Mouse (Mus musculus) spleen, adult 12 weeks (tissue): Measurements from ENCODE around the gene Rapgef3.

Experiments
- DNase-seq: peaks from one replicate; pipeline ENCODE4 v3.0.0; 2022; ENCODE audit warnings: low spot score

Rapgef3 gene

DNA sequence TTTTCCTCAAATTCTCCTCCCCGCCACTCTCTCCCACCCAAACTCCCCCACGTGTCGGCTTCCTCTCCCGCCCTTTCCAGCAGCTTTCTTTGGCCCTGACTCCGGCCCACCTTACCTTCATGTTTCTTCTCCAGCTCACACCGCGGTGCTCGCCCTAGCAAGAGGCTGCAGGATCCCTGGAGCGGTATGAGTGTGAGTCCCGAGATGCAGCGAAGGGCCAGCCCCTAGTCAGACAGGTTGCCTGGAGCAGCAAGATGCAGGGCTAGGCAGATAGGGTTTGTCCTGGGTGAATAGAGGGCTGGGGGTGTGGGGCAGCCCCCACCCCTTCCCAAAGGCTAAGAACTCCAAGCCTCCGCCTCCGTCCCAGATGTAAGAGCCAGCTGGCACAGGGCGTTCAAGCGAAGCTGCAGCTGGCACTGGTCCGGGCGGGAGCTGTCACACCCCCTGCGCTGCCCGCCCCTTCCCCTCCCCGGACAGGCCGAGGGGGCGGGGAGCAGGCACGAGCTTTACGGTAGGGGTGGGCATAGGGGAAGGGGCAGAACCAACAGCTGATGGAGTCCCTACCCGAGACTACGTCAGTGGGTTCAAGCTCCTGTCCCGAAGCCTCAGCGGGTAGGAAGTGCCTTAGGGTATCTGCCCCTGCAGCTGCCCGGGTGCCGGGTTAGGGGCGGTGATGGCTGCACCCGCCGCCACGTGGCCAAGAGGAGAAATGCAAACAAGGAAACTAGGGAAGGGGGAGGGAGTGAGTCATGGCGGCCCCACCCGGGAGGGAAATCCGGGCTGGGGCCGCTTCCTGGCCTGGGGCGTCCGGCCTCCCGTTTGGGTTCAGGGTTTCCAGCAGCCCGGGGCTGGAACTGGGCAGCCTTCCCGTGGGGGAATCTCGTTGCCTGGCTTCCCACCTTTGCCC is at the start of gene Rapgef3:
Gene Rapgef3 (minus strand): TSS at position 693 of the 907 bp plus-strand sequence.
- peak; percentile 34 for DNase-seq

DNA sequence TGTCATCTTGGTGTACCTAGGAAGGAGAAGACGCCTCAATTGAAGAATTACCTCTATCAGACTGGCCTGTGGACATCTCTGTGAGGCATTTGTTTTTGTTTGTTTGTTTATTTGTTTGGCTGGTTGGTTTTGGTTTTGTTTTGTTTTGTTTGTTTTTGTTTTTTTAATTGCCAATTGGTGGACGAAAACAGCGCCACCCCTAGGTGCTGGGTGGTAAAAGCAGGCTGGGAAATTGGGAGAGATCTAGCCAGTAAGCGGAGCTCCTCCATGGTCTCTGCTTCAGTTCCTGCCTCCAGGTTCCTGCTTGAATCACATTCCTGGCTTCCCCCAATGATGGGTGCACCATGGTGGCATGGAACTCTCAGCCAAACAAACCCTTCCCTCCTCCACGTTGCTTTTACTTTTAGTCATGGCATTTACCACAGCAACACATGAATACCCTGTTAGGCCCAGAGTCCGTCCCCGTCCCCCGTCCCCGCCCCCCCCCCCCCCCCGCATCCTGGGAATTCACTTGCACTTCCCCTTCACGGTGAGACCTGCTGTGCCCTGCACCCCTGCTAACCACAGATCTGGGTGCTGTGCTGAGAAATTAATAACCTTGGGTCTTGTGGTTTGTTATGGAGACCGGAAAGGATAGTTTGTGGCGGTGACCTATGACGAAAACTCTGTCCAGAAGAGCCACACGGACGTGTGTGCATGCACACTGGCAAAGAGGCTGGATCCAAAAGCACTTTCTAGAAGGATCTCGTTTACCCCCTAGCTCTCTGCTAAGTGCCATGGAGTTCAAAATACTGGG is 48.6 kb upstream of the Rapgef3 start:
- DNase-seq, result no peak

DNA sequence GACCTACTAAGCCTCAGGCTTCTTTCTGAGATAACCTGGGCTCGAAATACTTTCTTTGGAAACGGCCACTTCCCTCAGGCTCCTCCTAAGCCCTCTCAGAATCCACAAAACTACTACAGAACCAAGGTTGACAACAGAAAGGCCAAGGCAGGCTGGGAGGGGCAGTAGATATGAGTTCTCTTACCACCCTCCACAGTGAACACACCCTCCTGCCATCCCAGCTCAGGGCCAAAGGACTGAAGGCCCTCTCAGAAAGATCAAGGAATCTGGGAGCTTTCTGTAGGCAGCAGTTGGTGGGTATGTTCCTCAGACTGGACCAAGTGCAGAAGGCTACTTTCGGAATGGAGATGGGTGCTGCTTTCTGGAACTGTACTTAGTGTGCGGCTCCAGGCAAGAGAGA is 47.5 kb upstream of the Rapgef3 start:
- no peak for DNase-seq

DNA sequence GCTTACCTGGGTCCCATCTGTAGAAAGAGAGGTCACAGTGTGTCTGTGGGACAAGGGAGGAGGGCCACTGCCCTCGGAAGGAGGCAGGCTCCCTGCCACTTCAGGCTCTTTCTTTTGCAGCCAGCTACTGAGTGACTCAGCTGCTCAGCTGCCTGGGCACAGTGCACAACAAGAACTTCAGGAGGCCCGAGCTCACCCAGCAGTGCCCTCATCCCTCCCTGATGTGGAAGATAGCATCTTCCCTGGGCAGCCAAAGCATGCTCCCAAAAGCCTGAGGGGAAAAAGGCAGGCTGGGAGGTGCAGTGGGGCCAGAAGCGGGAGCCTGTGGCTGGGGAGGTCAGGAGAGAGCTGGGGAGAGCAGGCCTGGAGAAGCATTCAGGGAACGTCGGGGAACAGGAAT is 46.9 kb upstream of the Rapgef3 start:
- no peak for DNase-seq

DNA sequence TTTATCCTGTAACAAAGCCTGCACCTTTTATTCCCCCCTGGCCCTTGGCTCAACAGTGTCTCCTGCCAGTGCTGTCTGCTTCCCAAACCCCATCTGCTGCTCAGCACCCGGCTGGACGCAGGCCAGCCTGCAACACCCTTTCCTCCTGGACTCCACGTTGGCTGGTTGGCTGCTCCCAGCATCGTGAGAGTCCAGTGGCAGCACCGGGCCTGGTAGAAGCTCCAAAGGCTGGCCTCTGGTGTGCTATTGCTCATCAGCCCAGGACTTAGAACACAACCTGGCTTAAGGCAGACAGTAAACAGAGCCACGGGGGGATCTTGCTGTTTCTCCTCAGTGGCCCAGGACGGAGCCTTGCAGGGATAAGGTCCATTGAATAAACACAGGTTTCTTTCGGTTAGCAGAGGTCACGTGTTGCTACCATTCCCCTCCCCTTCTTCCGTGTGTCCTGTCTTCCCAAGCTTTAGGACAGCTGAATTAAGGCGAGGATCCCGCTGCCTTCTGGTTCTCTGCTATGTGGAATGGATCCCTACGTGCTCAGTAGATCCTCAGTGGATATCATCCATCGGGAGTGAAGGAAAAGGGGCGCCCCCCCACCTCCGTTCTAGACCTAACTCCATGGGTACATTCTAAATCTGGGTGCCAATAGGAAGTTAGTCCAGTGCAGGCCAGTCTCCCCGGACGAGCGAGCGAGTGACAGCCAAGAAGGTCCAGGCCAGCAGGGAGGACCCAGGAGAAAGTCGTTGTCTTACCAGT is 45.9 kb upstream of the Rapgef3 start:
- DNase-seq, result no peak

DNA sequence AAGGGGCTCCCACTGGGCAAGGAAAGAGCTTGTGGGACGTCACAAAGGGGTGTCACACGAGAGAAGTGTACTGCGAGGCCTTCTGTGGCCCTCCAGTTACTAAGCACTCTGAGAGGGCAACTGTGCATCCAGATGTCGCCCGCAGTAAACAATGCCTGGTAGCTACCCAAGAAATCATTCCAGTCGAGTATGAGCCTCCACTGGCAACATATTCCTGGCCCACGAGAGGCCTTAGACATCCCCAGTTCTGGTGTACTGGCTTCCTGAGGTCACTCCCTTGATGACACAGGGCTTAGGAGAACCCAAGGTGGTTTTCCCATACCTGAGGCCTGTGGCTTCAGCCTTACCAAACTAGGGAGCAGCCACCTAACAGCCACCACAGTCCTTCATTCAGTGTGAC is 45.1 kb upstream of the Rapgef3 start:
- DNase-seq, result no peak

DNA sequence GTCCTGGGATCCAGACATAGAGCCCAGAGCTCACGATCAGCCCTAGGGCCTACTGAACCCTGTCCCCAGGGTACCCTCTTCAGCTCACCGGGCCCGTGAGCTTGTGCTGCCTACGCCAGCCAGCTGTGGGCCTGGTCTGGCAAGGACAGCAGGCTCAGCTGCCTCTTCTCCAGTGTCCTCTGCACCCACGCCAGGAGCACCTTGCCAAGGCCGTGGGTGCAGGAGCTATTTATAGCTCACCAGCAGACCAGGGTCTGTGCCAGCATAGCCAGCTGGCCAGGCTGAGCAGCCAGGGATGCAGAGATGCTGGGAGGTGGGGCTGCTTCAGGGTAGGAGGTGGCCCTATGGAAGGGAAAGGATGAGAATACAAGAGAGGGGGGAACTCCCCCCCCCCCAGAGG is 44.4 kb upstream of the Rapgef3 start:
- DNase-seq, result no peak

DNA sequence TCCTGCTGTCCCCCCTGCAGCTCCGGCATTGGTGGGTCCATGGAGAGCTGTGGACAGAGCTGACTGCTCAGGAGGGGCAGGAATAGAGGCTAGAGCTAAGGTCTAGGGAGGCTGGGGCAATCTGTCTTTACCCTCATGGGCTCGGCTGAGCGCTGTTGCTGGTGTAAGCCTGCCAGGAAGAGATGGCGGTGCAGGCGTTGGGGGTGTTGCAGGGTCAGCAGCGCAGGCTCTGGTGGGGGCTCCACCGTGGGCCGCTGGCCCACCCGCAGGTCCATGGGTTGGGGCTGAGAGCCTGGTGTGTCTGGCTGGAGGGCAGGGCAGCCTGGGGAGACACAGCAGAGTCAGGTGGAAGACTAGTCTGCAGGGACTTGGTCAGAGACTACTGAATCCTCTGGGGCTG is 43.5 kb upstream of the Rapgef3 start:
- no peak for DNase-seq

DNA sequence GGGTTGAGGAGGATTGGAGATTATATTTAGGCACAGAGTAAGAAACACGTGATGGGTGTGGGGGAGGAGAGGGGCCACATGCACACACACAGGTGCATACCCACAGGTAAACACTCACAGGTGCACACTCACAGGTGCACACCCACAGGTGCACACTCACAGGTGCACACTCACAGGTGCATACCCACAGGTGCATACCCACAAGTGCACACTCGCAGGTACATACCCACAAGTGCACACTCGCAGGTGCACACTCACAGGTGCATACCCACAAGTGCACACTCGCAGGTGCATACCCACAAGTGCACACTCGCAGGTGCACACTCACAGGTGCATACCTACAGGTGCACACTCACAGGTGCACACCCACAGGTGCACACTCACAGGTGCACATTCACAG is 42.6 kb upstream of the Rapgef3 start:
- no peak for DNase-seq

DNA sequence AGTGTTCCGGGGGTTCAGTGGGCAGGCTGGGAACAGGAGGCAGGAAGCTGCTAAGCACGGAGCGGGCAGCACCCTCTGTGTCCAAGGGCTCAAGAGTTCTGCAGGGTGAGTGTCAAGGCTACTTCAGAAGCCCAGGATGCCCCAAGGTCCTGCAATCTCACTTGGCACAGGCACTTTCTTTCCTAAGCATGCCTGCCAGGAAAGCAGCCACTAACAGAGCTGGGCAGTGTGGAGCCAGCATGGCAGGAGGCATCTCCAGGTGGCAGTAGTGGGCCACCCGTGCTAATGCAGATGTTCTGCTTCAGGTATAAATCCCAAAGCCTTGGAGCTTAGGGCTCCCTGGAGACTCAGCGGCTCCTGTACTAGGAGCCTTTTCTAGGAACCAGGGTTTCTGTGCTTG is 42.2 kb upstream of the Rapgef3 start:
- DNase-seq, result no peak

DNA sequence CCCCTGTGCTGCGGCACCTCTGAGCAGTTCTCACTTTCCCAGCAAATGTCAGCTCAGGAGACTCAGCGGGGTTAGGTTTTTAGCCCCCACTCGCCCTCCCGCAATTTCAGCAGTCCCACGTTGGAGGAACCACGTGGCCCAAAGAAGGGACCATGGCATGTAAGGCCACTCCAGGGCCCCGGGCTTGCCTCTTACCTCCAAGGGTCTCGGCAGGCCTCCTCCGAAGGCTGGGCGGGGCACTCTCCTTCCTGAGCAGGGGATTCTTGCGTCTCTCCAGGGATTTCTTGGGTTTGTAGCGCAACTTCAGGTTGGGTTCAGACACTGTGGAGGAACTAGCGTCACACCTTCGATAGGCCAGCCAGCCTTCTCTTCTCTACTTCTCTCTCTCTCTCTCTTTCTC is 41.4 kb upstream of the Rapgef3 start:
- DNase-seq, result no peak

DNA sequence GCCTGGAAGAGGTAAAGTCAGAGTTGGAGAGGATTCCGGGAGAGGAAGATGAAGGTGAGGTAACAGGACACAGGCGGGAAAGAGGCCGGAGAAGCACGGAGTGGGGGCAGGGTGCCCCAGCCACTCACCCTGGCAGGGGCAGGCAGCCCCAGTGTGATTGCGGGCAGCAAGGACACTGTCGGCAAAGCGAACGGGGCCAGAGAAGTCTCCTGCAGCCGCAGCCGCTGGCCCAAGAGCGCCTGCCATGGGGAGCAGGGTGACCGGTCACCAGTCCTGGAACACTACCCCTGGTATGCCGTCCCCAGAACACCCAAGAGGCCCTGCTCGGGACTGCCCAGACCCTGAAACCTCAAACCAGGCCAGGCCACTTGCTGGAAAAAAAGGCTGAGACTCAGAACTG is 40.8 kb upstream of the Rapgef3 start:
- DNase-seq, result no peak

DNA sequence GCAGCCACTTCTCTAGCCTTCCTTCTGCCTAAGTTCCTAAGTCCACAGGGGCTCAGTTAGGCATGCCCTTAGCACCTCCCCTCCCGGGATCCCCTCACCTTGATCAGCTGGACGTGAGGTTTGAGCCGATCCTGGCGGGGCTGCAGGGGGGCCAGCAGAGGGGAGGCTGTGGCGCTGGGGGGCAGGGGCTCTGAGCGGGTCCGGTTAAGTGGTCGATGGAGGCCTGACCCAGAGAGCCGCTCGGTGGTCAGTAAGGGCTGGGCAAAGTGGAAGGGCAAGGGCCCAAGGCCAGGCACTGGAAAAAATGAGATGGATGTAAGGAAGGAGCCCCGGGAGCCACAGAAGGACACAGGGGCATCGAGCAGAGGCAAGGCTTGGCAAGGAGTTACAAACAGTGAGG is 40.1 kb upstream of the Rapgef3 start:
- no peak for DNase-seq

DNA sequence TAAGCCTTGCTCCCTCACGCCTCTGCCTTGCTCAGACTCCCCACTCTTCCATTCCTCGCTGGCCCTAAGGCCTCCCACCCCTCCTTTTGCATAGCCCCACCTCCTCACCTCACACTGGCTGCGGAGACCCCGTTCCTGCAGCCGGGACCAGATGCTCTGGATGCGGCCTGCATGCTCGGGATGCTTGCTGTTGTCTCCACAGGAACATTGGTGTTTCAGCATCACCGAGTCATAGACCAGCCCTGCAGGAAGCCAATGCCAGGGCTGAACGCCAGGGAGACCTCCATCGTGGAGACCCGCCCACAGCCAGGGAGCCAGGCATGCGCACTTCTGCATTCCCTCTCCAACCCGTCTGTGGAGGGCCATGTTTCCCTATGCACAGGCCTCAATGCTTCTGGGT is 34.8 kb upstream of the Rapgef3 start:
- DNase-seq, result no peak

DNA sequence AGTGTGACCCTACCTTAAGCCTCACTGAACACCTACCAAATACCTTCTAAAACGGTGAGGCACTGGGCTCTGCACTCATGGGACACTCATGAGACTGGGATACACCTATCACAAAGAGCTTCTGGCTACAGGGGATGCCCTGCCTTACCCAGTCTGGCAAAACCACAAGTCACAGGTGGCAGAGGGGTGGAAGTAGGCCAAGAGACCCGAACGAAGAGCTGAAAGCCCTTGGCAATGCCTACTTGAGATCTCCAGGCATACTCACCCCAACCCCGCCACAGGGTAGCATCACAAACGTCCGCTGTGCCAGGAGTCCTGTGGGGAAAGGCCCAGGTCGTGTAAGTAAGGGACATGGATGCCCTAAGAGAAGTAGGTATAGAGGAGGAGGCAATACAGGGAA is 34.0 kb upstream of the Rapgef3 start:
- no peak for DNase-seq

DNA sequence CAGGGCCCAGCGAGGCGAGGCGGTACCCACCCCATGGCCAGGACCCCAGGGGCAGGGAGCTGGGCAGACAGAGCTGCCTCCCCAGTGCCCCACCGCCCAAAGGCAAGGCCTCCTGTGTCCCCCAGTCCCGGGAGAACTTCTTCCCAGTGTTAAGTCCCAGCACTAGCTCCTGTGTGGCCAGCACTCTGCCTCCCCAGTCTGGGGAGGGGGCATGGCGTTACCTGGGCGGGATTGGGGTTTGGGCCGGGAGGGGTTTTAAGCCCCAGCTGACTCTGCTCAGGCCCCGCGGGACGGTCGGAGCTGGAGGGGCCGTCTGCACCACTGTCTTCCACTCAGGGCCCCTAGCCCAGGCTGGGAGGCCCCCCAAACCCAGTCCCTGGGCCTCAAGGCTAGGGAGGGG is 33.1 kb upstream of the Rapgef3 start:
- no peak for DNase-seq

DNA sequence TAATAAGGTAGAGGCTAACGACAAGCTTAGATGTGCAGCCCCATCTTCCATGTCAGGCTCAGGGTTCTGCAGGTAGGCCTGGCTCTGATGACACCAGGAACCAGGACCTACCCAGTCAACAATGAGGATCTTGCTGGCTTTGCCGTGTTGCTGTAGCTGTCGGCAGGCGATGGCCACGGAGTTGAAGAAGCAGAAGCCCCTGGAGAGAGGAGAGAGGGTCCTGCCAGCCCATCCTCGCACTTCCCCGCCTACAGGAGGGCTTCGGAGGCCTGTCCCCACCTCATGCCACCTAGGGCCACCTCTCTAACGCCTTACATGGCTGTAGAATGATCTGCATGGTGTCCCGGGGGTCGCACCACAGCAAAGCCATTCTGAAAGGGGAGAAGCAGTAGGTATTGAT is 31.7 kb upstream of the Rapgef3 start:
- DNase-seq, result no peak

DNA sequence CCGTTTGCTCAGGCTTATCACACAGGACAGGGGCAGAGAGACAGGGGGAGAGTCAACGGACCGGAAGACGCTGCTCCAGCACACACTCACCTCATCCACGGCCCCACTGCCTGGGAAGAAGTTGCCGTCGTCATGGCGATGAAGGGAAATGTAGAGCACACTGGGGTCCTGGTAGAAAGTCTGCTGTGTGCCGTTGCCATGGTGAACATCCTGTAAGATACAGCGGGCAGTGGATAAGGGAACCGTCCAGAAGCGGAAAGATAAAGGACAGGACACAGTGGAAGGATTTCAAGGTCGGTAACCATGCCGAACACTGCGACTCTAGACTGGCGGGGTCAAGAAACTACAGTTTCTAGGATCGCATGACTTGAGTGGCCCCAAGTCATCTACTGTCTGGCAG is 30.4 kb upstream of the Rapgef3 start:
- no peak for DNase-seq

DNA sequence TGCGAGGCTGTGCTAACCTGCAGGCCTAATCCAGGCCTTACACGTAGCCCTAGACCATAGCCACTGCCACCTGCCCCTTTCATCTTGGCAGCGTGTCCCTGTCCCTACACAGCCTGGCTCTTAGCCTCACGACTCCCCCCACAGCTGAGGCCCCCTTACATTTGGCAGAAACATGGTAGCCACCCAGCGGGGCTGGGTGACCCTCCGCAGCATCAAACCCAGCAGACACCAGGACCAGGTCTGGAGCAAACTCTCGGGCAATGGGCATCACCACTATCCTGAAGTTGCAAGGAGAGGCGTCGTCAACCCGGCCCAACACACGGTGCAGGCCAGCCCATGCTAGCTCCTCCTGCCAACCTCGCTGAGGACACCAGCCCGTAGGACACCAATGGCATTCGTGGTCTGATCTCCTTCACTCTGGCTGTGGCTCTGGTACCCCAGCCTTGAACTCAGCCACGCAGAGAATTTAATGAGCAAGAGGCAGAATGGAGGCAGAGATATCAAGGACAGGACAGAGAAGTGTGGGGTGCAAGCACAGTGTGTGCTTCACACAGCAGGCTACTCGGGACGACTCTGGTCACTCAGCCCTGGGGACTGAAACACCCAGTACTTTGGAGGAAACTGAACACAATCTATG is 29.0 kb upstream of the Rapgef3 start:
- no peak for DNase-seq

DNA sequence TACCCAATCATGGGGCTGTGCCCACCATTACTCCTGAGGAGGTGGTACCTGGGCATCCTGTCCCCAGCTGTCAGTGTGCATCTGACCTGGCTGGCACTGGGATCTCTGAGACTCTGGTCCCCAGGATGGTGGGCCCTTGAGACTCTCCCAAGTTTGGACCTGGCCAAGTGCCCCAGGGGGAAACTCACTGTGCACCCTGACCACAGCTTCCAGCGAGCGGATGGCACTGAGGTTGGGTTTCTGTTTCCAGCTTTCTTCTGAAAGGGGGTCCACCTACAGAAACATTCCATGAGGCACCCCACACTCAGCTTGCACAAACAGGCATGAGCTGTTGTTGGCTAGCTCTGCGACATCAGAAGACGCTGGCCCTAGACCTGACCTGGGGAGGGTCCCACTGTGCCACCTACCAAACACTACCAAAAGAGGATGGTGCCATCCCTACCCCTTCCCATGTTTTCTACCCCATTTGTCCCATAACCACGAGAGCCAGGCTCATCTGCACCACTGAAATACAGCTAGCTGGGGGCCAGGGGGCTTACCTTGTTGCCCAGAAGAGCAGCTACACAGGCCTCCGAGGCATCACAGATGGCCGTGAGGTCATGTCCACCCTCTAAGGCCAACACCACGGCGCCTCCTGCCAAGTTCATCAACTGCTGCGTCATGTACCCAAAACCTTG is 27.9 kb upstream of the Rapgef3 start:
- DNase-seq, result no peak

DNA sequence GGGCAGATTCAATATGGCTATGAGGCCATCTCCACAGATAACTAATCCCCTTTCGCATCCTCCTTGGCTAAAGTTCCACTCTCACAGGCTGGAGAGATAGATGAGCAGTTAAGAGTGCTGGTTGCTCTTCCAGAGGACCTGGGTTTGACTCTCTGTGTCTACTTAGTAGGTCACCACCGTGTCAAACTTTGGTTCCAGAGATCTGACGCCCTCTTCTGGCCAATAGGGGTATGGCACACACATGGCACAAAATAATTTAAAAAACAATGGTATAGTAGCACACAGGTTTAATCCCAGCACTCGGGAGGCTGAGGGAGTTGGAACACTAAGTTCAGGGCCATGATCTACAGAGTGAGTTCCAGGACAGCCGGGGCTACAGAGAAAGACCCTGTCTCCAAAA is 26.5 kb upstream of the Rapgef3 start:
- DNase-seq, result no peak
